Mouse (Mus musculus) stomach, embryonic 14.5 days (tissue): ENCODE results near the gene U2af1l4. TPM values are rescaled to one million over a fixed set of nuclear protein-coding genes. Genes with fewer than 3 reads are reported as not detected.

Experiments used
- ATAC-seq: fragments of 200-750 bp; cut with Nextera tagmentation; 2 replicates; pipeline ENCODE4 v1.8.0; 2017; ENCODE audit warnings: low read depth, moderate TSS enrichment; ENCODE audit not compliant: insufficient number of reproducible peaks, insufficient read depth, low FRiP score
- H3K27ac ChIP-seq: fragments of 300-500 bp; sonication (generic); 2 replicates; pipeline ENCODE4 v1.5.1; 2014; ENCODE audit warnings: mild to moderate bottlenecking, low read length, moderate library complexity, mixed read lengths
- H3K27me3 ChIP-seq: fragments of 300-500 bp; sonication (generic); 2 replicates; pipeline ENCODE4 v1.6.1; 2014; ENCODE audit warnings: low read length, control low read depth, mixed read lengths; ENCODE audit not compliant: control insufficient read depth, insufficient read depth
- H3K36me3 ChIP-seq: fragments of 300-500 bp; sonication (generic); 2 replicates; pipeline ENCODE4 v1.6.1; 2014; ENCODE audit warnings: mild to moderate bottlenecking, control low read depth, low read length, moderate library complexity, mixed read lengths; ENCODE audit not compliant: control insufficient read depth, insufficient read depth
- H3K4me1 ChIP-seq: fragments of 300-500 bp; sonication (generic); 2 replicates; pipeline ENCODE4 v1.6.1; 2014; ENCODE audit warnings: low read length, control low read depth, mixed read lengths; ENCODE audit not compliant: control insufficient read depth, insufficient read depth
- H3K4me2 ChIP-seq: fragments of 300-500 bp; sonication (generic); replicated peaks from 2 replicates; pipeline ENCODE4 v1.6.1; 2014; ENCODE audit warnings: low read depth, low read length, control low read depth
- H3K4me3 ChIP-seq: fragments of 300-500 bp; sonication (generic); 2 replicates; pipeline ENCODE4 v1.5.1; 2014; ENCODE audit warnings: low read depth, low read length, control low read depth
- H3K9ac ChIP-seq: fragments of 300-500 bp; sonication (generic); replicated peaks from 2 replicates; pipeline ENCODE4 v1.6.1; 2014; ENCODE audit warnings: low read depth, mild to moderate bottlenecking, control low read depth, low read length, moderate library complexity, mixed read lengths
- H3K9me3 ChIP-seq: fragments of 300-500 bp; sonication (generic); 2 replicates; pipeline ENCODE4 v1.6.1; 2016; ENCODE audit warnings: low read depth, low read length, control low read depth; ENCODE audit not compliant: control insufficient read depth
- WGBS: fragments of 180-500 bp; shearing (Covaris S2); extraction: QIAGEN DNeasy Blood & Tissue Kit; methylation state at CpG from one replicate; pipeline ENCODE4 v1.1.7; 2014; 5-methylcytosine and 5-hydroxymethylcytosine counted together
- polyA plus RNA-seq: library from polyadenylated mRNA; unstranded; fragments of >200 nt; fragmentation: Nextera tagmentation; extraction: Ambion mirVana; gene quantifications from 2 replicates; pipeline ENCODE4 v1.2.1, GENCODE M21; 2014

The U2af1l4 gene
- polyA plus RNA-seq, 1 experiment from 2014 or later, result 96.6 TPM

DNA sequence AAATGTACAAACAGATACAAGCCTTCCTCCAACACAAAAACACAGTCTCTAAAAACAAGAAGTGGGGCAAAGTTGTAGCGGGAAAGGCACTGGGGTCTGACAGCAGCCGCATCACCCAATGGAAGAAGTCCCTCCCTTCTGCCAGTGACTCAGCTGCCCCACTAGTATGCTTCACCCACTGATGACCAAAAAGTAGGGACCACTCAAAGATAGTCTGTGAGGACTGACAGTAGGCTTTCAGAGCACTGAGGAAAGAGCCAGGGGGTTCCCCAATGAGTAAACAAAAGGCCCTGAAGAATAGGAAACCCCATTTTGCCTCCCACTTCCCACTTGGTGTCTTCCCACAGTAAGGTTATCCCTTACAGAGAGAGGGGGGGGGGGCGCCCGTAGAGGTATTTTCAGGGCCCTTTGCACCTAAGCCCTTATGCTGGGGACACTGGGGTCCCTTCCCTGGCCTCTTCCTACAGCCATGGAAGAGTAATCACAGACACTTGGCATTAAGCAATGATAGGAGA is 31.5 kb downstream of the U2af1l4 start:
- H3K4me1 ChIP-seq, result peaks cover 5% of the 10 kb centered on the region; the same call in 1 of the 2 replicates
- H3K36me3 ChIP-seq, result no peaks in the 10 kb centered on the region
- no peak overlapping the region for H3K27ac ChIP-seq
- H3K4me2 ChIP-seq, result no peak overlapping the region
- no peak for ATAC-seq
- 68% methylated on average over 4 of the region's 4 CpGs for WGBS
- H3K27me3 ChIP-seq, result no peaks in the 10 kb centered on the region
- H3K9ac ChIP-seq, result no peak overlapping the region
- H3K4me3 ChIP-seq, result no peak overlapping the region
- no peaks in the 10 kb centered on the region for H3K9me3 ChIP-seq

DNA sequence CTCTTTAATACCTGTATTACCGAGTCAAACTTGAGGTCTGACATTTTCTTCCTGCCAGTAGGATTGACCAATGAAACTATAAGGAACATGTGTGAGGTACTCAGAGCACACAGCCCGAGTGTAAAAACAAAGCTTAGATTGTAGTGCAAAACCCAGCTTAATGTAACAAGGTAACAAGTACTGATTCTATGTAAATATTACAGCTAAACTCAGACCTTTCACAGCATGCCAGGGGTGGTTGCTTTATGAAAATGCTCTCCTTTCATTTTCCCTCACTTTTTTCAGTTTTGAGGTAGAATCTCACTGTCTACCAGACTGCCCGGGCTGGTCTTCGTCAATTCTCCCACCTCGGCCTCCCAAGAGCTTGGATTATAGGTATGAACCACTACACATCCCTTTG is 33.0 kb downstream of the U2af1l4 start:
- H3K9ac ChIP-seq, result no peak overlapping the region
- H3K36me3 ChIP-seq, result no peaks in the 10 kb centered on the region
- H3K4me3 ChIP-seq, result no peak overlapping the region
- no peaks in the 10 kb centered on the region for H3K27me3 ChIP-seq
- no peak for ATAC-seq
- no peak overlapping the region for H3K4me2 ChIP-seq
- H3K27ac ChIP-seq, result no peak overlapping the region
- WGBS, result 77% methylated on average over 5 of the region's 5 CpGs
- H3K4me1 ChIP-seq, result peaks cover 3% of the 10 kb centered on the region; the same call in 1 of the 2 replicates
- H3K9me3 ChIP-seq, result no peaks in the 10 kb centered on the region

DNA sequence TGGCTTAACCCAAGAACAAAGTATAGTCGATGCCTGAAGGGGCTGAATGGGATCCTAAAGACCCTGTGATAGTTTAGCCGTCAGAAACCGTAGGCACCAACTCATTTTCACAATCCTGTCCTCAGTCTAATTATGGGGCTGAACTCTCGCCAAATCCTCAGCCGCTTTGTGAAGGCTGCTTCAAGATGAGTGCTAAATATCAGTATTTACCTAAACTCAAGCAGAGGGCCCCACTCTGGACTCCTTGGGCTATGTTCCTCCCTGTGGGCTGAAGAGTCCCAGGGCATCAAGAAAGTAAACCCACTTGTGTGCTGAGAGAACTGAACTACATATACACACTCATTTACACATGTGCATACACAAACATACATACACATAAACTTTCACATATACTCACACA is 33.7 kb downstream of the U2af1l4 start:
- Histone ChIP-seq H3K4me1 (peaks cover 3% of the 10 kb centered on the region; the same call in 1 of the 2 replicates), H3K36me3 (no peaks in the 10 kb centered on the region), H3K9me3 (no peaks in the 10 kb centered on the region), H3K4me2 (no peak overlapping the region), H3K27me3 (no peaks in the 10 kb centered on the region), H3K9ac (no peak overlapping the region), H3K27ac (no peak overlapping the region), H3K4me3 (no peak overlapping the region)
- 64% methylated on average over 5 of the region's 5 CpGs for WGBS
- ATAC-seq, result no peak

DNA sequence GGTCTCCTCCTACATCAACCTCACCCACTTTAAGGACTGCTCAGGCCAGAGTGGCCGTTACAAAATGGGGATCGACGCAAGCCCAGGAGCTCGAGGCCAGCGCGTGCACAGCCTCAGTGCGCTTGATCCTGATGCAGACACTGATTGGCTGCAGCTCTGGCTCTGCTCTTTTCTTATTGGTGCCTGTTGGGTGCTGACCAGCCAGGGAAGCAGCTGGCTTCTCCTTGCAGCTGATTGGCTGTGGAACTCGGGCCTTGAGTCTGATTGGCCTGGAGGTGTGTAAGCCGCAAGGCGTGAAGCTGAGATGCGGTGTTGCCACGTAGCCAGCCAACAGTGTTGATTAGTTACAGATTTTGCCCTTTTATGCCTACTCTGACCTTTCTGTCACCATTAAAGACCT is 35.7 kb downstream of the U2af1l4 start, which contains the start of gene Zbtb32:
Gene Zbtb32 (minus strand): TSS at position 124 of the 400 bp plus-strand sequence.
- Histone ChIP-seq H3K4me1 (peaks cover 3% of the 10 kb centered on the region; the same call in 1 of the 2 replicates), H3K4me2 (no peak within 1 kb of the TSS), H3K9ac (no peak within 1 kb of the TSS), H3K27me3 (no peaks in the 10 kb centered on the region), H3K27ac (peak within 1 kb of the TSS; percentile 46; the same call in 1 of the 2 replicates), H3K9me3 (no peaks in the 10 kb centered on the region), H3K36me3 (no peaks in the 10 kb centered on the region), H3K4me3 (no peak within 1 kb of the TSS)
- ATAC-seq, result no peak
- 92% methylated on average over 12 of the region's 12 CpGs for WGBS

DNA sequence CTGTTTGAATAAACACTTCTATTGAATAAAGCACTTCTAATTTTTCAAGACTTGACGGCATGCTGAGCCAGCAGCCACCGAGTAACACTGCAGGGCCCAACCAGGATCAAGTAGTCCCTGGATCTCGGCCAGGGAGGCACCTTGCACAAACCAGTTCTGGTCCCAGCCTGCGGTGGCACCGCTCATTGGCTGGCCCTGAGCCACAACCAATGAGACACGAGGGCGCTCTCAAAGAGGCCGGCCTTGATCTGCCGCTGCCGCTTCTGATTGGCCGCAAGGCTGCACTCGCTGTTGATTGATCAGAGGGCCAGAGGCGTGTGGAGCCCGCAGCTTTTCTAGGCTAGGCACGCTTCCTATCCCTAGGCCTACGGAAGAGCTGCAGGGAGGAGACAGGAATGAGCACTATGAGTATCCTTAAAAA is 36.8 kb downstream of the U2af1l4 start:
- H3K4me2 ChIP-seq, result 0 out of 2 replicates have a peak overlapping the region, but pooled peaks have one; percentile 10
- peak; percentile 94 for ATAC-seq
- WGBS, result under 1% methylated on average over 16 of the region's 16 CpGs
- H3K27ac ChIP-seq, result peak overlapping the region; percentile 55; the same call in 1 of the 2 replicates
- H3K27me3 ChIP-seq, result no peaks in the 10 kb centered on the region
- H3K4me3 ChIP-seq, result no peak overlapping the region
- H3K36me3 ChIP-seq, result no peaks in the 10 kb centered on the region
- H3K9ac ChIP-seq, result no peak overlapping the region
- H3K4me1 ChIP-seq, result peaks cover 3% of the 10 kb centered on the region; the same call in 1 of the 2 replicates
- H3K9me3 ChIP-seq, result no peaks in the 10 kb centered on the region

DNA sequence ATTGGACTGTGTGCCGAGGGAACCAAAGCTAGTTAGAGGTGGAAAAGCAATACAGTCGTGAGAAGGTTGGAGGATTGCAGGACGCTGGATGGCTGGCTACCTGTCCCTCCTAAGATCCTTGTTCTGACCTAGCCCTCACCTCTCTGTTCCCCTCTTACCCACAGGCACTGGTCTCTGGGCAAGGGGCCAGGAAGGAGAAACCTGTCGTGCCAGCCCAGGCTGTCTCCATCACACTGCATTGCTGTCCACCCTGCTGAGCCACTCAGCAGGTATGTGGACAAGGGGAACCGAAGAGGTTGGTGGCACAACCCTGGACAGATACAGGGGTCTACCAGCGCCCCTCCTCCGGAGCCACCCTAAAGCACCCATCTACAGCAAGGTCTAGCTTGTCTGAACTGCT is 37.5 kb downstream of the U2af1l4 start:
- Histone ChIP-seq H3K4me3 (no peak overlapping the region), H3K4me2 (no peak overlapping the region), H3K9me3 (no peaks in the 10 kb centered on the region), H3K27me3 (no peaks in the 10 kb centered on the region), H3K36me3 (no peaks in the 10 kb centered on the region), H3K9ac (no peak overlapping the region), H3K27ac (peak overlapping the region; percentile 55; the same call in 1 of the 2 replicates), H3K4me1 (peaks cover 3% of the 10 kb centered on the region; the same call in 1 of the 2 replicates)
- no peak for ATAC-seq
- 62% methylated on average over 7 of the region's 7 CpGs for WGBS

DNA sequence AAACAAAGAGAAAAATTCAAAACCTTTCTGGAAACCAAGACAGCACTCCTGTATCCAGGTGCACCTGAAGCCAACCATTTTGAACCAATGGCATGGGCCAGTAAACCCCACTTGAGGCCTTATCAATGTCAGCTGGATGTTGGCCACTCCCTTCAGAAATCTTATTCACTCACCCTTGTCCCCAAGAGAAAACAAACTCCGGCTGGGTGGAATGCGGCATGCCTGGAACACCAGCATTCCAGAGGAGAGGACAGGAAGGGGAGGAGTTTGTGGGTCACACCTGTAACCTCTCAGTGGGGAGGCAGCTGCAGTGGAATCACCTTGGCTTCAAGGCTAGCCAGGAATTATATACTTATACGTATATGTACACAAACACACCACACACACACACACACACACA is 39.5 kb downstream of the U2af1l4 start:
- 10% methylated on average over 3 of the region's 3 CpGs for WGBS
- H3K4me2 ChIP-seq, result no peak overlapping the region
- no peak overlapping the region for H3K9ac ChIP-seq
- H3K4me3 ChIP-seq, result no peak overlapping the region
- H3K36me3 ChIP-seq, result no peaks in the 10 kb centered on the region
- peak; percentile 53 for ATAC-seq
- no peaks in the 10 kb centered on the region for H3K27me3 ChIP-seq
- no peaks in the 10 kb centered on the region for H3K9me3 ChIP-seq
- peaks cover 3% of the 10 kb centered on the region; the same call in 1 of the 2 replicates for H3K4me1 ChIP-seq
- peak overlapping the region; percentile 52 for H3K27ac ChIP-seq

DNA sequence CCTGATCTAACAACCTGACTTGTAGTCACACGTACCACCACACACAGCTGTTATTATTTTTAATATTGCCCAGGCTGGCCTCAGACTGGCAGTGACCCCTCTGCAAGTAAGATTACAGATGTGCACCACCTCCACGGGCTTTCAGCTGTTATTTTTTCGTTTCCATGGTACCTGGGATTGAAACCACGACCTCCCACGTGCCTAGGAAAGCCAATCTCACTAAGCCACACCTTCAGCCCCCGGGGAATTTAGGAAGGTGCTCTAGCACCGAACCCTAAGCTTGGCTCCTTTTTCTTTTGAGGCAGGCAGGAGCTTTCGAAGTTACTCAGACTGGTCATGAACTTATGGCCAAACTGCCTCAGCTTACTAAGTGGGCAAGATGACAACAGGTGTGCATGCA is 41.3 kb downstream of the U2af1l4 start:
- WGBS, result 53% methylated on average over 8 of the region's 8 CpGs
- no peak for ATAC-seq
- no peak overlapping the region for H3K27ac ChIP-seq
- peaks cover 3% of the 10 kb centered on the region; the same call in 1 of the 2 replicates for H3K4me1 ChIP-seq
- H3K36me3 ChIP-seq, result no peaks in the 10 kb centered on the region
- no peak overlapping the region for H3K4me3 ChIP-seq
- no peaks in the 10 kb centered on the region for H3K27me3 ChIP-seq
- H3K4me2 ChIP-seq, result no peak overlapping the region
- no peaks in the 10 kb centered on the region for H3K9me3 ChIP-seq
- H3K9ac ChIP-seq, result no peak overlapping the region

DNA sequence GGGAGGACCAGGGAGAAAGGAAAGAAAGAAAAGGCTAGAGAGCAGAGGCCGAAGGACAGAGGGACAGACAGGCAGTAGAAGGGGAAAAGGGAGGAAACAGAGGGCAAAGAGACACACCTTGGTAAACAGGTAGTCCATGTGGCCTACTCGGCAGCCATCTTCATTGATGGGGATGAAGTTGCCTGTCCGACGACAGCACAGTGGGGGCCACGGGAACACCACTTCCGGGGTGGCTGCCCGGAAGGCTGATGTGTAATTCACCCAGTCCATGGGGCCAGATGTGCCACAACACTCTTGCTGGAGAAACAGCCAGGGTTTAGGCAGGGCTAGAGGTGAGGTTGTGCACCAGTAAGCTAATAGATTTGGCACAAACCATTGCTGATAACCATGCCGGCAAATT is 41.8 kb downstream of the U2af1l4 start:
- H3K27me3 ChIP-seq, result no peaks in the 10 kb centered on the region
- WGBS, result 82% methylated on average over 8 of the region's 8 CpGs
- H3K27ac ChIP-seq, result no peak overlapping the region
- H3K4me1 ChIP-seq, result peaks cover 3% of the 10 kb centered on the region; the same call in 1 of the 2 replicates
- no peak for ATAC-seq
- no peak overlapping the region for H3K4me3 ChIP-seq
- H3K9me3 ChIP-seq, result no peaks in the 10 kb centered on the region
- H3K4me2 ChIP-seq, result no peak overlapping the region
- H3K9ac ChIP-seq, result no peak overlapping the region
- no peaks in the 10 kb centered on the region for H3K36me3 ChIP-seq
